Mouse (Mus musculus) NIH3T3 (cell line): Measurements from ENCODE around the gene Cyp4f18.
"Not testable (repeated sequence)": the region's sequence is repeated elsewhere in the genome, so short reads cannot be mapped to it uniquely, and the experiment has no call there.

ENCODE experiments used
- DNase-seq: peaks from one replicate; pipeline ENCODE4 v3.0.0-alpha.2; 2012; ENCODE audit warnings: low read depth

The Cyp4f18 gene

GRCm38 (mm10) chr8:72009473-72009872 lies at the start of gene Cyp4f18:
TSS of gene Cyp4f18 (minus strand) at chr8:72009626.
- no peak for DNase-seq

- DNase-seq: not testable (repeated sequence)
Observed at GRCm38 (mm10) chr8:72057643-72058042, 48.2 kb upstream of the Cyp4f18 start.

DNA sequence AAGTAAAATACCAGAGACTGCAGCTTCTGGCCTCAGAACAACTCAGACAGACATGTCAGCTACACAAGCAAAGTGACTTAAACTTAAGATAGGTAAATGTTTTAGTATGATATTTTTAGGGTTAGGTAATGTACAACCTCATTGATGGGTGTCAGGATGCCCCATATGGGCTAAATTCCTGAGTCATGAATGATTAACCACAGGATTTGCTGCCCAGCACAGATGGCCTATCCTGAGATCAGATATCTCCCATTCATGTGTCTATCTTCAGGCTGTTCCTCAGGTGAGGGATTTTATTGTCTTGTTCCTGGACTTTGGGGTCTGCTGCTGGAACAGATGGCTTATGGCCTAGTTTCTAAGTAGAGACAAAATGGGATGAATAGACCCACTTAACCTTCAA lies 45.2 kb upstream of the Cyp4f18 start:
- DNase-seq: not testable (repeated sequence)

DNA sequence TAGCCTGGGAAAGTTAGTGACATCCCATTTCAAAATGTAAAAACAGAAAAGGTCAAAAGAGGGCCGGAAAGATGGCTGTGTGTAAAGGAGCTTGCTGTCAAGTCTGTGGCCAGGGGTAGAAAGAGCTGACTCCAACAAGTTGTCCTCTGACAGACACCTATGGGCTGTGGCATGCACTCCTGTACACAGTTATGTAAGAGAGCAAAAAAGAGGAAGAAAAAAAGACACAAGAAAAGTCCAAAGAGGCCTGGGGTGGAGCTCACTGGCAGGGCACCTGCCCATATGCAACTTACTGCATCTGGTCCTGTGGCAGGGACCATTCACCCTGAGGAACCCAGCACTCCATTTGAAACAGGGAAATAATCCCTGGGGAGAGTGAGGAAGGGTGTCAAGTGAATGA lies 33.1 kb upstream of the Cyp4f18 start:
- no peak for DNase-seq

GRCm38 (mm10) chr8:72040918-72041317 lies 31.5 kb upstream of the Cyp4f18 start, which contains the start of gene Olfr372:
TSS of gene Olfr372 (plus strand) at chr8:72041218.
- DNase-seq: not testable (repeated sequence)

- not testable (repeated sequence) for DNase-seq
Observed at GRCm38 (mm10) chr8:72032926-72033325, 23.5 kb upstream of the Cyp4f18 start.

- not testable (repeated sequence) for DNase-seq
Observed at GRCm38 (mm10) chr8:72024886-72025285, 15.5 kb upstream of the Cyp4f18 start.

- DNase-seq: no peak
Observed at GRCm38 (mm10) chr8:72019816-72020215, 10.4 kb upstream of the Cyp4f18 start.

GRCm38 (mm10) chr8:72019022-72019421 lies 9.6 kb upstream of the Cyp4f18 start:
- DNase-seq: not testable (repeated sequence)

- peak; percentile 9 for DNase-seq
Observed at GRCm38 (mm10) chr8:72018141-72018540, 8.7 kb upstream of the Cyp4f18 start.

DNA sequence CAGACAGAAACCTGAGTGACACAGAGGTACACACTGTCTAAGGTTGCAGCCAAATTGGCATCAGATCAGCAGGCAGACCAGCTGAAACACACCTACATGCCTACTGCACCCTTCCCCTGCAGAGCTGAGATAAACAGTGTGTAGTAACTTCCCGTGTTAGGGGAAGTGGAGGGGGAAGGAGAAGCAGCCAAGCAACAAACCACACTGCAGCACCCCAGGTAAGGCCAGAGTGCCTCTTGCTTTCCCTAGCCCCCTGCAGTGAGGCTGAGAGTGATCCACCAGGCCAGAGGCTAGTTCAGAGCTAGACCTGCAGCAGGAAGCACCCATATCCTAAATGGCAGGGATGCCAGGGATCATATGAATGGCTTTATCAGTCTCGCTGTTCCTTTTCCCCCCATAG lies 7.9 kb upstream of the Cyp4f18 start:
- DNase-seq: not testable (repeated sequence)

DNA sequence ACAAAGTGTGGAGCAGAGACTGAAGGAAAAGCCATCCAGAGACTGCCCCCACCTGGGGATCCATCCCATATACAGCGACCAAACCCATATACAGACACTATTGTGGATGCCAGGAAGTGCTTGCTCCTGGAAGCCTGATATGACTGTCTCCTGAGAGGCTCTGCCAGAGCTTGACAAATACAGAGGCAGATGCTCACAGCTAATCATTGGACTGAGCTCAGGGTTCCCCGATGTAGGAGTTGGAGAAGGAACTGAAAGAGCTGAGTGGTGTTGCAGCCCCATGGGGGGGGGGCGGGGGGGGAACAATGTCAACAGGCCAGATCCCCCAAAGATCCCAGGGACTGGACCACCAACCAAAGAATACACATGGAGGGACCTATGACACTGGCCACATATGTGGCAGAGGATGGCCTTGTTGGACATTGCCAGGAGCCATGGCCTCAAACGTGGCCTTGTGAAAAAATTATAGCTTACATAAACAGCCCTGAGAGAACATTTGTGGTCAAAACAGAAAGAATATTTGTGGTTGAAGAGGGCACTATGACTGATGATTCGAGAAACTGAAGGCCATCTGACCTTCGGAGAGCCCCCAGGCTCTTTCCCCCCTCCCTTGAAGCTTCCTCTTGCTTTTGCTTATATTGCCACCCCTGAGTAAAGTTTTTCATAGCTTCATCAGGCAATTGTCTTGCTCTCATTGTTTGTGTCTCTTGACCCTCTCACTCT lies 4.2 kb upstream of the Cyp4f18 start:
- peak; percentile 0 for DNase-seq

DNA sequence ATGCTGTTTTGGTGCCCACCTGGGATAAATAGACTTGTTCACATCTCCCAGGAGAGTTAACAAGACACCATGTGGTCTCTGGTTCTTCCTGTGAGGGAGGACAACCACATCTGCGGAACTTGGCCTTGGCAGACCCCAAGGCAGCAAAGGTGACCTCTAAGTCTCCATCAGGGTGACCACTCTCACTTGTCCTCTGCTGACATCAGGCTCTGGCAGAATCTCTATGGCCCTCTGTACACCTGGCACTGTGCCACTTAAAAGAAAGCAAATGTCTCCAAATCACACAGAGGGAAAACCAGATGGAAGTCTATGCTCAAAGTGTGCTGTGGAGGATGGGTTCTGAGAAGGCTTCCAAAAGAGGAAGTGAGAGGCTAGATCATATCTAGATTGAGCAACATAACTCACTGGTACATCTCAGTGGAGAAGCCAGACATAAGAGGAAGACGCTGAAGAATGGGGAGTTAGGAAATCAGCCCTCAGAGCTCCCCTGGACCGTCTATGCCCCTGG lies 1.2 kb downstream of the Cyp4f18 start:
- no peak for DNase-seq

DNA sequence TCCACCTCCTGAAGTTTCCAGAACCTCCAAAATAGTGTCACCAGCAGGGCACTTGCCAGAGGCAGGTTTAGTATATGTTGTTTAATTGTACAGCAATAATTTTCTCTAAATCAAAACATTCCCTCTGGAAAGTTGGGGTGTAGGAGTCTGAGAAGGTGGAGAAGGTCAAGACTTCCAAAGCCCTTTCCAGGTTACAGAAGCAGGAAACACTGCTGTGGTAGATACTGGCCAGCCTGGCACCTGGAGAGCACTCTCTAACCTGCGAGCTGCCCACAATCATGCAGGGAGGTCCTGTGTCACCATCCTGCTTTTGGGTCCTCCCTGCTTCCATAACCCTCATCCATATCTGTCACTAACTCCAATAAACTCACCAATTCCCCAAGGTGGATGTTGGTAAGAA lies 2.7 kb downstream of the Cyp4f18 start:
- no peak for DNase-seq

GRCm38 (mm10) chr8:72005912-72006311 lies 3.5 kb downstream of the Cyp4f18 start:
- DNase-seq: no peak

DNA sequence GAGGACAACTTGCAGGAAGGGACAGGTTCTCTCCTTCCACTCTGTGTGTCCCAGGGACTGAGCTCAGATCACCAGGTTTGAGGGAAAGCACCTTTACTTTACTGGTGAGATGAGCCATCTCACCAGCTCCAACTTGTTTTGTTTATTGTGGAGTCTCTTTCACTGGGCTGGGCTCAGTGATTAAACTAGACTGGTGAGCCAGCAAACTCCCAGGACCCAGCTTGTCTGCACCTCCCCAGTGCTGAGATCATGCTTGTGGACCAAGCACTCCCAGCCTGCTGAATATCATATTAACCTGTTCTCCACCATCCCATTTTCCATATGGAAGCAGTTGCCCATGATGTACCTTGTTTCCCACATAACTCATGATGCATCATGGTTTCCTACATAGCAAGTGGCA lies 6.5 kb downstream of the Cyp4f18 start:
- DNase-seq: no peak

- no peak for DNase-seq
Observed at GRCm38 (mm10) chr8:72000223-72000622, 9.2 kb downstream of the Cyp4f18 start.

GRCm38 (mm10) chr8:71999434-71999833 lies 10.0 kb downstream of the Cyp4f18 start:
- DNase-seq: no peak

GRCm38 (mm10) chr8:71988867-71989599 lies 20.4 kb downstream of the Cyp4f18 start:
- DNase-seq: no peak

- DNase-seq: peak; percentile 10
Observed at GRCm38 (mm10) chr8:71988110-71988866, 21.1 kb downstream of the Cyp4f18 start.

DNA sequence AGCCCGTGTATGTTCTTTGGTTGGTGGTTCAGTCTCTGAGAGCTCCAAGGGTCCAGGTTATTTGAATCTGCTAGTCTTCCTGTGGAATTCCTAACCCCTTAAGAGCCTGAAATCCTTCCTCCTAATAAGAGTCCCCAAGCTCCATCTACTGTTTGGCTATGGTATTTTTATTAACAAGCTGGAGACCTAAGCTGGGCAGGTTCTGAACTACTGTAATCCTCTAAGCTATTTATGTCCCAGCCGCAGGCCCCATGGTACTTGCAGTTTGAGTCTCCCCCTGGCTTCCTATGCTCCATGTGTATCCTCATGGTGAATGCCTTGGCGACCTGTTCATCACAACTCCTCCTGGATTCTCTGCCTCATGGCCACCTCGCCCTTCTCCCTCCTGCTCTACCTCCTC lies 24.8 kb downstream of the Cyp4f18 start:
- DNase-seq: peak; percentile 66

GRCm38 (mm10) chr8:71981456-71981855 lies 28.0 kb downstream of the Cyp4f18 start:
- no peak for DNase-seq
